Mouse (Mus musculus): ENCODE data around the gene Dmd.

Gene Dmd

DNA sequence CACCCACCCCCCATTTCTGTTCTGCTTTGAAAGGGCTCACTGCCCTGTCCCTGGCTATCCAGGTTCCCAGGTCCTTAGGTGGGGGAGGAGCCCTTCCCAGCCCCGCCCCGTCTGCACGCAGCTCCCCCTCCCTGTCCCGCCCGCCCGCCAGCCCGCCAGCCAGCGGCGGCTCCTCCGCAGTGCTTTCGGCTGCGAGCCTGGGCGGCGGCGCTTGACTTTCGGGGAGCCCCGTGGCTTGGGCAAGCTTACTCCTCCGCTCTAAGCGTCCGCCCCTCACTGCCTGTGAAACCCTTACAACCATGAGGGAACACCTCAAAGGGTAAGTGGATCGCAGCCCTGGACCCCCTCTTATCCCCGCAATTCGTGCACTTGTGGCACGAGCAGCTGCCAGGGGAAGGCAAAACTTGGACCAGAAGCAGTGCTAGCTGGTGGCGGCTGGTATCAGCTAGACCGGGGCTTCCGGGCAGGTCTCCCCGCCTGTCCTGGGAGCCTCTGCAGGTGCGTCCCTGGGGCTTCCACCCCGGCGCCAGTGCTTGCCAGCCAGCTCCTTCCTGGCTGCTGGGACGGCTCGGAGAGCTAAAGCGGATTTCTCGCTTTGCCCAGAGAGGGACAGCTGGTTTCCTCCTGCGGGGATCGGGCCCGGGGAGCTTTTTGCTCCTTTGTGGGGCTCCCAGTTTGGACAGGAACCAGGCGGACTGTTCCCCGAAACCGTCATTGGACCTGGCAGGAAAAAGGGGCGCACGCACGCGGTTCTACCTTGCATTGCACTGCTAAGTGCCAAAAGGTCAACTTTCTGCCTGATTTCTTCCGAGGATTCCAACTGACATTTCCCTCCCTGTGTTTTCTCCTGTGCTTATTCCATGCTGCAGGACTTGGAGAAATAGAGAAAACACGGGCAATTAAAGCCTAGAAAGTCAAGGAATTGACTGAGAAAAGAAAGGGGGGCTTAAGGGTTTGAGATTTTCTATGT, 2099.8 kb downstream of the Dmd start:
- peak; percentile 1 for DNase-seq (ENCODE audit: low spot score)

DNA sequence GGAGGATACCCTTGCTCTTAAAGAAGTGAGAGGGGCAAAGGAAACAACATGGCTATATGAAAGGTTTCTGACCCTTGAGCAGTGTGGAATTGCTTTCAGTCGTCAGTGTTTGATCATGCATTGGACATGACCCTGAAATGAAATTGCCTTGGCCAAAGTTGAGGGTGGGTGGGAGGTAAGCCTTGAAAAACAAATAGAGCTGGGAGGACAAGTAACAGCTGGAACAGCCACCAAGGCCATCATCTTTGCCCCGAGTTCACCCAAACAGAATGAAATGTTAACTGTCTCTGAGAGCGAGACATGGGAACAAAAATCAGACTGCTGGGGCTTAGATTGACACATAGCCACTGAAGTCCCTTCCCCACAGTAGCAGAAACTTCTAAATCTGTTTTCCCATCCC, 2100.9 kb downstream of the Dmd start:
- DNase-seq (ENCODE audit: low spot score): no peak

DNA sequence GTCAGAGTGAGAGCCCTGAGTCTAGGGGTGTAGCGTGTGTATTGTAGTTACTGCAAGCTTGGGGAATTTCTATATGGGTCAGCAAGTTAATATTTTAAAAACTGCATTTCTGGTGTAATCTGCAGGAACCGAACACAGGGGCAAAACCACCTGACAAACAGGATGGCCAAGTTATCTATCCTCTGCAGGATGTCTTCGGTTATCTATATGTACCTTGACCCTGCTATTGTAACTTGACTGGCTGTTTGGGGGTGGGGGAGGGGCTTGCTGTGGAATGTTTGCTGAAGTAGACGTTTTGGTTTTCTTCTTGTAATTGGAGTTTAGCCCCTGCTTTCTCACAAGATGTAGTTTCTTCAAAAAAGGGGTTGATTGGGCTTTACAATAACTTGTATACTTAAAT, 2124.9 kb downstream of the Dmd start:
- no peak for DNase-seq (ENCODE audit: low spot score)

DNA sequence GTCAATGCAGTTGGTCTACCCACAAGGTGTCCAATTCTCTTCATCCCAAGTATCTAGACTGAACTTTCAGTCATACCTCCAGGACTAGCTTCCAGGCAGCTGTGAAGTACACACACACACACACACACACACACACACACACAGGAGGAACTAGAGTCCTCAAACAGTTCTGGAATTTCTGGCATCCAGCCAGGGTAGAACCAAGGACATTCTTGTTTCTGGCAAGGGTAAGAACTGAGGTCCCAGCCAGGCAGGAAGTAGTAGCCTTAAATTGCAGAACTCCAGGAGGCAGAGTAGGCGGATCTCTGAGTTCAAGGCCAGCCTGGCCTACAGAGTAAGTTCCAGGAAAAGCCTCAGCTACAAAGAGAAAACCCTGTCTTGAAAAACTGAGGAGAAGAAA, 2128.2 kb downstream of the Dmd start:
- DNase-seq (ENCODE audit: low spot score): no peak

DNA sequence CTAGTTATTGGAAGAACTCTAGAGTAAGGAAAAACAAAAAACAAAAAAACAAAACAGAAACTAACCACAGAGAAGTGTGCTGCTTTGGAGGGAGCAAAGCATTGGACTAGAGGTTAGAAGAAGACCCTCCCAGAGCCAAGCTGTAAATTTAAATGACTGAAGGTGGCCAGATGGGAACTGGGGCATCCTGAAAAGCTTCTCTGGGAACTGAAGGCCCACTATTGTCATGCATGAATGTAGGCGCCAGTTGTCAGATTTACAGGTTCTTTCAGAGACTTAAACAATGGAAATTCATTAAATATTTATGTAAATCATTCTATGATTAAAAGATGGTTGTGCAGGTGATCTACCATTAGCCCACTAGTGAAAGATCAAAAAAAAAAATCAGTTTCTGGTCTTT, 2128.9 kb downstream of the Dmd start:
- DNase-seq (ENCODE audit: low spot score): no peak

DNA sequence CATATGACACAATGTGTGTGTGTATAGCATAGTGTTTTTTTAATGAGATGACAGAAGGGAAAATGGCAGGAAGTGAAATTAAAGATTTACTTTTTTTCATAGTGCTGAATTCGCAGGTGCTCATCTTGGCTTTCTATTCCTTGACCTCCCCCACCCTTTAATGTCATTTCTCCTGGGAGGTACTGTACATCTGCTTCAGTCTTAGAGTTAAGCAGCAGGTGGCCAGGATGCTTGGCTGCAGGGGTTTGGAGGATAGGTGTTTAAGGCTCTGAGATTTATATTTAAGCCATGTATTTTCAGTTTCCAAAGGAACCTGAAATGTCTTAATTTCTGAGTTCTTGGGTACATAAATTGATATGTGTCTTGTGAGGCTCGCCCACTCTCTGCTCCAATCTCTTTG, 2130.5 kb downstream of the Dmd start:
- DNase-seq (ENCODE audit: low spot score): no peak

DNA sequence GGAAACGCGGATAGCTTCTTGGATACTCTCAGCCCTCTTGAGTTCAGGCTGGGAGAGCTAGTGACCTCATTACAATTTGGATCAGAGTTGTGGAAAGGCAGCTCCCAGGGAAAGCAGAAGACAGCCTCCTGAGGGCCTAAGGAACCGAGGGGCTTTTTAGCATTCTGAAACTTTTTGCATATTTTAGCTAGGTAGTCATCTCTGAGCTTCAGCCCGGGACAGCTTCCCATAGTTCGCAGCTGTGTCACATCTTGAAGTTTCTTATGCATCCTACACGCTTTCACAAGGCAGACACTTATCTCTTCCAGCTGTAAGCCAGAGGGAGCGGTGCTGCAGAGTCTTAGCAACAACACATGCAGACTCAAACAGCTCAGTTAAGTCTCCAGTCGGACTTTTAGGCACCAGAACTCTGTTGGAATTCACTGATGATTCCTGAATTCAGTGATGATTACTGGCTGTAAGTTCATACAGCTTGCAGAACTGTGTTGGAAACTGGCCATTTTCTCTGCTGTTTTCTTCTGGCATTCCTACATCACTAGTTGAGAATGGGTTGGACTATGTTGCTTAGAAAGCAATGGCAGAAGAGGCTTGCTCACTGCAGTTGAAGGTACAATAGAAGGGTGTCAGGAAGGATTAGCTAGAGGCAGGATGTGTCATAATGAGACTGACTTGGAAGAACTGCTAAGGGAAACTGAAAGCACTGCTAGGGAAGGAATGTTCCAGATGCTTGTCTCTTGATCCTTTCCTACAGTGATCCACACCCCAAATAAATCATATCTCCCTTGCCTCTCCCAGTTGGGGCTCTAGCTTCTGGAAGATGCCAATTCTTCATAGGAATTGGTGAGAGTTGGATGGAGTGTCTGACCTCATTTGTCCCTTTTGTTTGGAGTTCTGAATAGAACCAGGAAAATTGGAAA, 2135.8 kb downstream of the Dmd start:
- DNase-seq (ENCODE audit: low spot score): no peak

DNA sequence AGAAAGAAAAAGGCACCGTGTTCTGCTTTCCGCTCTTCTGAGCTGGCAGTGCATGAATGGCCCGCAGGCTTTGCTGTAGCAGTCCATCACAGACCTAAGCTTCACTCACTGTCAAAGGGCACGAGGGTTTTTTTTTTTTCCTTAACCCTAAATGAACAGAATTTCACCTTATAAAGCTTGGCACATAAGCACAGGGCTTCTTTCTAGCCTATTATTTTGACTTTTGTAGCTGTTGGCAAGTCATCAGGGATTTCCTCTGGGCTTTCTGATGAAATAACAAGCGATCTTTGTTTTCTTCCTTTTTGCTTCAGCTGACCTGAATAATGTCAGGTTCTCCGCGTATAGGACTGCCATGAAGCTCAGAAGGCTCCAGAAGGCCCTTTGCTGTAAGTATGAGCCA, 2140.8 kb downstream of the Dmd start:
- no peak for DNase-seq (ENCODE audit: low spot score)

DNA sequence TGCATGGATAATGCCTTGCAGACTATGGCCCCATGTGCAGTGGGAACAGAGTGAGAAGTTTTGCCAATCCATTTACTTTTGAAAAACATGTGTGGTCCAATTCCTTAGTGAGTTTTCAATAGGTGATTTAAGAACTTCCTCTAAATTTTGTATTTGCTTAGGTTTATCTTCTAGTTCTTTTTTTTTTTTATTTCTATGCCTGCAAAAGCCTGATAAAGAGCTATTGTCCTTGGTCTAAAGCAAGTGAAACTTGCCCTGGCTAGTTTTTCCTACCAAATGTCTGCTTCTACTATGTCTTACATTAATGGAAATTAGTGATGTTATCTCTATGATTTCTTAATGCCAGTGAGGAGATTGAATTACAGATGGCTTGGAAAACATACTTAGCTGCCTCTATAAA, 2144.7 kb downstream of the Dmd start:
- DNase-seq (ENCODE audit: low spot score): no peak

DNA sequence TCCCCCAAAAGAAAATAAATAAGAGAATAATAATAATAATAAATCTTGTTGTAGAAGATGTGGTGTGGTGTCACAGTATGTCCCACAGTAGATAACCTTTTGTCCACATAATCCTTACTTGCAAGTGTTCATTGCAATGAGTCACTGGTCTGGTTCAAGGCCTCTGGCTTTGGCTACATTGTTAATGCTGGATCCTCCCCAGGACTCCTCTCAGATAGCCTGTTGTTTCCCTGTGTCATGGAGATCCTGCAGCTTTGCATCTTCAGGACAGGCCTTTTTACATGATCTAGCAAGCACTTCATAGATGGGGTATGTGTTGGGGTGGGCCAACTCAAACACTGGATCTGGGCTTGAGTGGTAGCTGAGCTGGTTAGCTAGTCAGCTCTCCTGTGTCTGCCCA, 2150.0 kb downstream of the Dmd start:
- DNase-seq (ENCODE audit: low spot score): no peak

DNA sequence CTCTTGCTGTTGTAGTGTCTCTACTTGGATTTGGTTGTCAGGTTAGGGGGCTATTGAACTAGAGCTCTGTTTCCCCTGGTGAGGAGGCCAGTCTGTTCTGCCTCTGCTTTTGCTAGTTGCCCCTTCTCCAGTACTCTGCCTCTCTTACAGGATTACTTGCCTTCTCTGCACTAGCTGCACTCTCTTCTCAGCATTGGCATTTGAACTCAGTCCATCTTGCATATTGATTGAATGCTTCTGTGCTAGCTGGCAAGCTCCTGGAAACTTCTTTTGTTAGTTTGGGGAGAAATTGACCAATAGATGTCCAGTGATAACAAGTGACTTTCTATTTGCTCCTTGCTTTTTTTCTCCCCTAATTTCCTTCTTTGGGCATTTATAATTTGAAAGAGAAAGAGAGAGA, 2163.7 kb downstream of the Dmd start:
- DNase-seq (ENCODE audit: low spot score): no peak

DNA sequence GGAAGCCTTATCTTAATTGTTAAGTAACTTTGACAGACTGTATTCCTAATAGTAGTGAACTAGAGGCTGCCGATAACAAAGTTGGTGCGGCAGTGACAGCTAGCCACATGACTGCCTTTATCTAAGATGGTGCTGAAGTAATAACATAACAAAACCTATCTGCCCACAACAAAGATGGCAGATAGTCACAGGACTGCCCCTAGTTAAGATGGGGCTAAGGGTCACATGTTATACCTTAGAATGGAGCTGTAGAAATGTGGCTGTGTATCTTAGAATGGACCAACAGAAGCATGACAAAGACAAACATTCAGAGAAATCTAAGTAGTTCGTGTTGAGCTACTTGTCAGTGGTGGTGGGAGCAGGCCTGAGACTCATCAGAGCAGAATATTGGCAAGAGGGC, 2184.0 kb downstream of the Dmd start:
- no peak for DNase-seq (ENCODE audit: low spot score)

DNA sequence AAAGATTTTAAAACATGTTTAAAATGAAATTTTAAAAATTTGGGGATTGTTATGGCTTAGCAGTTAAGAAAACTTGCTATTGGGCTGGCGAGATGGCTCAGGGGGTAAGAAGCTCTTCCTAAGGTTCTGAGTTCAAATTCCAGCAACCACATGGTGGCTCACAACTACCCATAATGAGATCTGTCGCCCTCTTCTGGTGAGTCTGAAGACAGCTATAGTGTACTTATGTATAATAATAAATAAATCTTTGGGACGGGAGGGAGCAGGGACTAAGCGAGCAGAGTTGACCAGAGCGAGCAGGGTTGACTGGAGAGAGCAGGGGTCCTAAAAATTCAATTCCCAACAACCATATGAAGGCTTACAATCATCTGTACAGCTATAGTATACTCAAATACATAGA, 2188.6 kb downstream of the Dmd start:
- no peak for DNase-seq (ENCODE audit: low spot score)

DNA sequence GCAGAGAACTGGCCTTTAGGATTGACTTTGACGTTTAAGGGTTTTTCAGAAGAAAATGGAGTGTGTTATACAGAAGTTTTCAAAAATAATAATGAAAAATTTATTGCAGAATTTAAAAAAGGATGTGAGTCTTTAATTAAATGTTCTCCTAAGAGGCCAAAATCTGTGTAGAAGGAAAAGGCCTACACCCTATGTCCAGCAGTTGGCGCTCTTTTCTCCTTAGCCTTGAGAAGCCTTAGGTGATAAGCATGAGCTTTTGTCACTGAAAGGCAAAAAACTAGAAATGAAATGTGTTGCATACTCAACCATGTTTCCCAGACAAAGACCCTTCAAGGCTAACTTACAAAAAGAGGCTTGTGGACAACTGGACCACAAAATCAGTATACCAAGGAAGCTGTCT, 2222.6 kb downstream of the Dmd start:
- DNase-seq (ENCODE audit: low spot score): no peak

DNA sequence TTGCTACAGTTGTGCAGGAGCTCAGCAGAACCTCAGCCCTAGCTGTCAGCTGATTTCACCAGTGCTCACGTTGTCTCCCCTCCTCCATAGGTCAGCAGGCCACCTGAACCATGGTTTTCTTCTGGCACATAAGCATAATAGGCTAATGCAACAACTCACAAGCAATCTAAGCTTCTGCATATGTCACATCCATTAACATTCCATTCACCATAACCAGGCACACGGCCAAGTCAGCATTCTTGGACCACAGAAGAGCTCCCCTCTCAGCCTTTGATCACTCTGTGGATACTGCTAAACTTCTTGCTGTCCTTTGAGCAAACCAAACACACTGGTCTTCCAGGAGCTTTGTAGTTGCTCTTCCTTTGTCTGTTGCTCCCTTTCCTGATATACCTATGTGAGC, 2238.9 kb downstream of the Dmd start:
- DNase-seq (ENCODE audit: low spot score): no peak

DNA sequence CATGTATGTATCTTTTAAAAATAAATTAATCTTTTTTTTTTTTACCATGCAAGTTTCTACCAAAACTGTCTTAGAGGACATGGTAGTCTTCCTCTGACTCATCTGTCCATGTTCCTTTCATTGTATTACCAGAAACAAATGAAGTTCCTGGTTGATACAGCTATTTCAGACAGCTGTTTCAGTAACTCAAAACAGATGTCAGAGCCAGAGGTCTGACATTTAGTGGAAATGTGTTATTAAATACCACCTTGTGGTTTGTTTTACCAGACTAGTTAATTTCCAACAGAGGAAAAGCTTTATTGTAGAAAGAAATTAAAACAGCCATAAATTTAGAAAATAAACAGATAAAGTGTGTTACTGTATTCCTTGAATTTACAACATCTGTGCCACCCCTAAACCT, 2245.2 kb downstream of the Dmd start:
- no peak for DNase-seq (ENCODE audit: low spot score)

DNA sequence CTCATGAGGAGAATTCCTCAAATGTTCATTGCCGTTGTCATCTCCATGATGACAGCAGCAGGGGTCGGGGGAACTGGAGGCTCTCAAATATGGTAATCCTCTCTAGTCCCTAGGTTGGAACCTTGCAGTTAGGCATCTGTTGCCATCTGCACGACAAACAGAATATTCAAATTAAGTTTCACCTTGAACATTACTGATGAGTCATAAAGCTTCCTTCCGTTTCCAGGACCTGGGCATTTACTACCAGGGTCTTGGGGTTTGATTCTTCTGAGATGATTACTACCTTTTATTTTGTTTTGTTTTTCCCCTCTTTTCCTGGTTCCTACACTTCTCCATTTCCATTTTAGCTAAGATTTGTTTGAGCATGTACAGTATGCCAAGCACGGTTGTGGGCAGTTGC, 2249.0 kb downstream of the Dmd start:
- DNase-seq (ENCODE audit: low spot score): no peak

DNA sequence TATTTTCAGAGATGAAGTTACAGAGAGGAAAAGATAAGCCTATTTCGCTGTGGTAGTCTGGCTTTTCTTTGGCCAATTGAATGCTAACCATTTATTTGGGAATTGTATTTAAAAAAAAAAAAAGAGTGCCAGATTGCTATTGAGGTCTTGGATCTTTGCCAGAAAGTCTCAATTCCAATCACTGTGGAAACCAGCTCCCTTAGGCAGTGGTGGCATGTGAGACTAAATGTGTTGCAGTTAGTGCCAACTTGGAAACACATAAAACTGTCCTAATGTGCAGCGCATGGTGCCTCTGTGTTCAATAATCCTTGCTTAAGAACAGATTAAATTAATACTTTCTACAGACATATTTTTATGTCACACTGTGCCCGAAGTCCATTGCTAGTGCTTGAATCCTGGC, 2250.7 kb downstream of the Dmd start:
- no peak for DNase-seq (ENCODE audit: low spot score)

DNA sequence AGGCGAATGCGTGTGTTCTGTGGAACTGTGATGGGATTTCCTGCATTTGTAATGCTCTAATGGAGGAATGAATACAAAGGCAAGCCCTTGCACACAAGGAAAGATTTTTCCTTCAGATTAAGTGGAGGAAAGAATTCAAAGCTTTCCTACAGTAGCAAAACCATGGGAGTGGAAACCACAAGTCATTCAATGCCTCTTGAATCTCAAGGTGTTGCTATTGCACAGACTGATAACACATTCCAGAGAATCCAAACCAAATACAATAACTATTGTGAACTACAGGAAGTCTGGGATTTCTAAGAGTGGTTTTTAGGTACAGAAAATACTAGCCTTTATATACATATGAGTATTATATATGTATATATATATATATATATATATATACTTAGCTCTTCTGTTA, 2258.3 kb downstream of the Dmd start:
- DNase-seq (ENCODE audit: low spot score): no peak

DNA sequence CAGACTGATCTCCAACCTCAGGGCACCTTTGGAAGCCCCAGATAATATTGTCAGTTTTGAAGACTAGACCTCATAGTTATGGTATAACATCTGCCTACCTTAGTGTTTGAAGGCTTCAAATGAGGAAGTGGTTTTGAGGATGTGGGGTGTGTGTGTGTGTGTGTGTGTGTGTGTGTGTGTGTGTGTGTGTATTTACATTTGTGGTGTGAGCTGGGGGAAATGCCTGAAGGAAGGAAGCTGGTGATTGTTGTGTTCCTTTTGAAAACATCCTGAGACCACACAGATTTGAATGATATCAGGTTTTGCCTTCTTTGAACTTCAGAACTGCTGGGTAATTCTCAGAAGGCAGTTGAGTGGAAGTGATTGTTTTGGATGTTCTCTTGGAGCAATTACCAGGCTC, 2278.2 kb downstream of the Dmd start:
- DNase-seq (ENCODE audit: low spot score): no peak

DNA sequence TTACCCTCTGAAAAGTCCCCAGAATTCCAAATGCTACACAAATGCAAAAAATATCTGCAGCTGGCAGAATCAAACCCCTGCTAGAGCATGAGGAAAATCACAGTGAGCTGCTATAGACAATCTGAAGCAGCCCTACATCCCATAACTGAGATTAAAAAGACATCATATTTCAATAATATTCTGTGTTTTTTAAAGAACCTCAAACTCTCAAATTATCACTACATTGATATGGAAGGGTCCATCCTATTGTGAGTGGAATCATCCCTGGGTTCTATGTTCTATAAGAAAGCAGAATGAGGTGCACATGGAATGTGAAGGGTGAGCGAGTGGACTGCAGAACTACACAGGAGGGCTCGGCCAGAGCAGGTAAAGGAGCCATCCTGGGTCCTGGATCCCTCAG, 2300.7 kb downstream of the Dmd start, which contains the start of gene Fthl17a:
Gene Fthl17a (plus strand): TSS at position 301 of the 400 bp plus-strand sequence.
- DNase-seq (ENCODE audit: low spot score): no peak

Data from spleen, adult 12 weeks (tissue).